Mouse (Mus musculus): Measurements from ENCODE around the gene Sfxn2. TPM values are rescaled to one million over a fixed set of nuclear protein-coding genes. Genes with fewer than 3 reads are reported as not detected.
A peak's percentile ranks its signal among the peaks of the same experiment; 100 is the strongest.

Sfxn2 gene
- polyA plus RNA-seq, 1 experiment from 2014 or later: 13.7 TPM

GRCm38 (mm10) chr19:46587823-46588508, 14.8 kb downstream of the Sfxn2 start:
- Histone ChIP-seq H3K36me3 (peaks cover 9% of the 10 kb centered on the region; the same call in 1 of the 2 replicates), H3K27me3 (no peaks in the 10 kb centered on the region), H3K9me3 (no peaks in the 10 kb centered on the region), H3K9ac (replicated peaks) (no peak overlapping the region), H3K4me3 (no peak overlapping the region), H3K4me2 (replicated peaks) (no peak overlapping the region), H3K4me1 (no peaks in the 10 kb centered on the region), H3K27ac (replicated peaks) (no peak overlapping the region)
- WGBS: 59% methylated on average over 13 of the region's 13 CpGs
- peak; percentile 57 for ATAC-seq (replicated peaks)

- no peak overlapping the region for H3K9ac ChIP-seq (replicated peaks)
- no peaks in the 10 kb centered on the region for H3K4me1 ChIP-seq
- no peak overlapping the region for H3K27ac ChIP-seq (replicated peaks)
- 93% methylated on average over 6 of the region's 6 CpGs for WGBS
- no peak overlapping the region for H3K4me2 ChIP-seq (replicated peaks)
- H3K27me3 ChIP-seq: no peaks in the 10 kb centered on the region
- no peak for ATAC-seq (replicated peaks)
- no peak overlapping the region for H3K4me3 ChIP-seq
- H3K9me3 ChIP-seq: no peaks in the 10 kb centered on the region
- H3K36me3 ChIP-seq: peaks cover 18% of the 10 kb centered on the region; the same call in 1 of the 2 replicates
Observed at GRCm38 (mm10) chr19:46591575-46591974, 18.4 kb downstream of the Sfxn2 start.

DNA sequence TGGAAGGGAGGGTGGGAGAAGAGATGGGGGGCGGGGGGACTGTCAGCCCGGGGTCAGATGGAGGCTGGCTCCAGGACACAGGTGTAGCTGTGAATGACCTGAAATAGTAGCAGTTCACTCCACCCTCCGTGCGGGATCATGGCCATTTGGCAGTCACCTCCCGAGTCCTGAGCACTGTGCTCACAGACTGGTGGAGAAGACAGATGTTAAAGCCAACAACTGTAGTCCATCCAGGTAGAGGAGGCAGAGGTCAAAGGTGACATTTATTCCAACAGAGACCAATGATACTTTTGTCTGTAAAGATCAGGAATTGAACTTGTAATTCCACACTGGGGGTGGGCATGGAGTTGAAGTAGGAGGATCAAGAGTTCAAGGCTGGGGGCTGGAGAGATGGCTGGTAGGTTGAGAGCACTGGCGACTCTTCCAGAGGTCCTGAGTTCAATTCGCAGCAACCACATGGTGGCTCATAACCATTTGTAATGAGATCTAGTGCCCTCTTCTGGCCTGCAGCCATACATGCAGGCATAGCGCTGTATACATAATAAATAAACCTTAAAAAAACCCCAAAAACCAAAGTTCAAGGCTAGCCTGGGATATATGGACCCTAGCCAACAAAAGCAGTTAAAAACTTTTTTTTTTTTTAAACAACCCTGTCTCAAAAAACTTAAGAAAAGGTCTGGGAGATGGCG, 19.7 kb downstream of the Sfxn2 start:
- H3K4me1 ChIP-seq: peaks cover under 1% of the 10 kb centered on the region; the same call in 1 of the 2 replicates
- 91% methylated on average over 9 of the region's 9 CpGs for WGBS
- H3K27ac ChIP-seq (replicated peaks): no peak overlapping the region
- no peak overlapping the region for H3K9ac ChIP-seq (replicated peaks)
- no peak overlapping the region for H3K4me2 ChIP-seq (replicated peaks)
- no peak overlapping the region for H3K4me3 ChIP-seq
- ATAC-seq (replicated peaks): no peak
- no peaks in the 10 kb centered on the region for H3K27me3 ChIP-seq
- H3K9me3 ChIP-seq: no peaks in the 10 kb centered on the region
- peaks cover 18% of the 10 kb centered on the region; the same call in 1 of the 2 replicates for H3K36me3 ChIP-seq

DNA sequence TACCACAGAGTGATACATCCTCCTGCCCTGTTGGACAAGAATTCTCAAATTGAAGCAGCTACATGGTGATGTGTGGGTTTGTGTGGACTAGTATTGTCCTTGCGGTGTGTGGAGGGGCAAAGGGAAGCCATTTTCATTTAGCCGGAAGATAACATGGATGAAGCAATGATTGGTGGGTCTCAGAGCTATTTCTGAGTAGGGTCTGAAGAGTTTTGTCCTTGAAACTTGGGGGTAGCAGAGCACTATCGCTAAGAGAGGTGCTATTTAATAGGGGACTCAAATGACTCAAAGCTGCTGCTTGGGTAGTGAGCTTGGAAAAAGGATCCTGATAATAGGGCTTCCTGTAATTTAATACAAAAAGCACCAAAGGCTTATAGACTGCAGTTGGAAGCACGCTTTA, 25.0 kb downstream of the Sfxn2 start:
- Histone ChIP-seq H3K36me3 (peaks cover 9% of the 10 kb centered on the region; the same call in 1 of the 2 replicates), H3K27ac (replicated peaks) (peak overlapping the region; percentile 23), H3K4me3 (peak overlapping the region; percentile 91), H3K4me1 (peaks cover 31% of the 10 kb centered on the region), H3K27me3 (no peaks in the 10 kb centered on the region), H3K4me2 (replicated peaks) (peak overlapping the region; percentile 40), H3K9me3 (no peaks in the 10 kb centered on the region), H3K9ac (replicated peaks) (no peak overlapping the region)
- no peak for ATAC-seq (replicated peaks)
- WGBS: 78% methylated on average over 4 of the region's 4 CpGs

- peak within 1 kb of the TSS; percentile 94 for H3K4me2 ChIP-seq (replicated peaks)
- H3K4me3 ChIP-seq: peak within 1 kb of the TSS; percentile 91
- H3K36me3 ChIP-seq: peaks cover 9% of the 10 kb centered on the region; the same call in 1 of the 2 replicates
- no peaks in the 10 kb centered on the region for H3K27me3 ChIP-seq
- peak within 1 kb of the TSS; percentile 80 for H3K9ac ChIP-seq (replicated peaks)
- H3K4me1 ChIP-seq: peaks cover 31% of the 10 kb centered on the region
- peak within 1 kb of the TSS; percentile 74 for H3K27ac ChIP-seq (replicated peaks)
- WGBS: 0% methylated on average over 22 of the region's 22 CpGs
- no peaks in the 10 kb centered on the region for H3K9me3 ChIP-seq
- peak; percentile 99 for ATAC-seq (replicated peaks)
Observed at GRCm38 (mm10) chr19:46598720-46599252, 25.6 kb downstream of the Sfxn2 start, which contains the start of gene Wbp1l. Gene Wbp1l, plus strand, starts transcription at chr19:46599084.

DNA sequence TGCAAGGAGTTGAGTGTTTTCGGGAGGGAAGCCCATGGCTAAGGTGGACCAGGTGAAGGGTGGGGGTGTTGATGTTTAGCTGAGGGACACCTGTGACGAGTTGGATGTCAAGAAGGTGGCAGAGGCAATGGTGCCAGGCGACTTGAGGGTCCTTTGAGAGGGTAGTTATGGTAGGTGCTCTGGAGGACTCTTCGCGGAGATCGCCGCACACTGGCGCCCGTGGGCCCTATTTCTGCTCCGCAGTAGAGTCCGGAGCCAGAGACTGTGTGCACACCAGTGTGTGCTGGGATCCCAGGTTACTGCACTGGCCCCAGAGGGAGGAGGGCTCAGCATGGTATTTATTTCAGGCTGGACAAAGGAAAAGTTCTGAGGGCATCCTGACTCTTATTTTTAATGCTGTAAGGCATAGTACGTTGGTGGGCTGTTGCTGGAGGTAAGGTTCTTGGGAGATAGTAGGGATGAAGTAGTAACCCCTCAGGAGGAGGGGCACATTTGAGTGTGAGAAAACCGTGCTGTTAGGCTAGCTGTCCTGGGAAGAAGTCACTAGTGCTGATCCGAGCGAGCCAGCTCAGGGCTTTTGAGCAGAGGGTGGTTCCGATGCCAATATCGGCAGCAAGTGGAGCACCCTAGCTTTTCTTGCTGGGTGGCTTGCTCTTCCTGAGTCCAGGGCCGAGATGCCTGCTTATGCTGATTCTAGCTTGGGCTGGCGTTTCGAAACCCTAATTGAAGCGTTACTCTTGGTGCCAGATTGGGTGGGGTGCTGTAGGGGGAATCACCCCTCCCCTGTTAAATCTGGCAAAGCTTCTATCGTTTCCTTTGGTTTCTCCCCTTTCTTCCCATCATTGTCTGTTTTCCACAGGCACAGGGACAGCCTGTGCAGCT, 26.5 kb downstream of the Sfxn2 start:
- Histone ChIP-seq H3K4me3 (peak overlapping the region; percentile 91), H3K27me3 (no peaks in the 10 kb centered on the region), H3K4me1 (peaks cover 31% of the 10 kb centered on the region), H3K36me3 (peaks cover 4% of the 10 kb centered on the region; the same call in 1 of the 2 replicates), H3K27ac (replicated peaks) (peak overlapping the region; percentile 74), H3K9me3 (no peaks in the 10 kb centered on the region), H3K4me2 (replicated peaks) (peak overlapping the region; percentile 94), H3K9ac (replicated peaks) (peak overlapping the region; percentile 80)
- 17% methylated on average over 22 of the region's 22 CpGs for WGBS
- peak; percentile 23; the same call in 1 of the 2 replicates for ATAC-seq (replicated peaks)

- no peaks in the 10 kb centered on the region for H3K27me3 ChIP-seq
- no peak overlapping the region for H3K9ac ChIP-seq (replicated peaks)
- H3K4me2 ChIP-seq (replicated peaks): peak overlapping the region; percentile 94
- peak overlapping the region; percentile 91 for H3K4me3 ChIP-seq
- H3K4me1 ChIP-seq: peaks cover 31% of the 10 kb centered on the region
- no peaks in the 10 kb centered on the region for H3K9me3 ChIP-seq
- no peak overlapping the region for H3K27ac ChIP-seq (replicated peaks)
- WGBS: 84% methylated on average over 4 of the region's 4 CpGs
- ATAC-seq (replicated peaks): no peak
- no peaks in the 10 kb centered on the region; the same call in 1 of the 2 replicates for H3K36me3 ChIP-seq
Observed at GRCm38 (mm10) chr19:46600371-46600770, 27.2 kb downstream of the Sfxn2 start.

GRCm38 (mm10) chr19:46601491-46601890, 28.3 kb downstream of the Sfxn2 start:
- 93% methylated on average over 14 of the region's 14 CpGs for WGBS
- no peaks in the 10 kb centered on the region for H3K9me3 ChIP-seq
- H3K27me3 ChIP-seq: no peaks in the 10 kb centered on the region
- H3K4me1 ChIP-seq: peaks cover 31% of the 10 kb centered on the region
- H3K4me2 ChIP-seq (replicated peaks): no peak overlapping the region
- H3K4me3 ChIP-seq: no peak overlapping the region
- no peak overlapping the region for H3K9ac ChIP-seq (replicated peaks)
- no peak for ATAC-seq (replicated peaks)
- H3K36me3 ChIP-seq: peaks cover 5% of the 10 kb centered on the region; the same call in 1 of the 2 replicates
- H3K27ac ChIP-seq (replicated peaks): no peak overlapping the region

GRCm38 (mm10) chr19:46602406-46602805, 29.2 kb downstream of the Sfxn2 start:
- H3K4me2 ChIP-seq (replicated peaks): no peak overlapping the region
- 86% methylated on average over 4 of the region's 4 CpGs for WGBS
- ATAC-seq (replicated peaks): no peak
- H3K4me3 ChIP-seq: no peak overlapping the region
- H3K27me3 ChIP-seq: no peaks in the 10 kb centered on the region
- peaks cover 31% of the 10 kb centered on the region for H3K4me1 ChIP-seq
- no peak overlapping the region for H3K27ac ChIP-seq (replicated peaks)
- H3K9me3 ChIP-seq: no peaks in the 10 kb centered on the region
- no peak overlapping the region for H3K9ac ChIP-seq (replicated peaks)
- peaks cover 12% of the 10 kb centered on the region for H3K36me3 ChIP-seq

- peaks cover 31% of the 10 kb centered on the region for H3K36me3 ChIP-seq
Observed at GRCm38 (mm10) chr19:46606718-46607117, 33.6 kb downstream of the Sfxn2 start.

GRCm38 (mm10) chr19:46607424-46607823, 34.3 kb downstream of the Sfxn2 start:
- no peak overlapping the region for H3K27ac ChIP-seq (replicated peaks)
- no peaks in the 10 kb centered on the region for H3K27me3 ChIP-seq
- no peak overlapping the region for H3K9ac ChIP-seq (replicated peaks)
- no peak overlapping the region for H3K4me2 ChIP-seq (replicated peaks)
- no peak for ATAC-seq (replicated peaks)
- no peaks in the 10 kb centered on the region for H3K4me1 ChIP-seq
- WGBS: 76% methylated on average over 7 of the region's 7 CpGs
- peaks cover 31% of the 10 kb centered on the region for H3K36me3 ChIP-seq
- no peaks in the 10 kb centered on the region for H3K9me3 ChIP-seq
- H3K4me3 ChIP-seq: no peak overlapping the region

More at GRCm38 (mm10) chr19:46606718-46607117, 33.6 kb downstream of the Sfxn2 start:
- WGBS: 96% methylated on average over 13 of the region's 13 CpGs
- Histone ChIP-seq H3K4me2 (replicated peaks) (no peak overlapping the region), H3K4me3 (no peak overlapping the region), H3K4me1 (peaks cover 4% of the 10 kb centered on the region; the same call in 1 of the 2 replicates), H3K9me3 (no peaks in the 10 kb centered on the region), H3K9ac (replicated peaks) (no peak overlapping the region), H3K27me3 (no peaks in the 10 kb centered on the region), H3K27ac (replicated peaks) (no peak overlapping the region)
- ATAC-seq (replicated peaks): no peak
